Mouse (Mus musculus): Measurements from ENCODE around the gene Gm21773. TPM values are rescaled to one million over a fixed set of nuclear protein-coding genes. Genes with fewer than 3 reads are reported as not detected.
"Not testable (repeated sequence)": the region's sequence is repeated elsewhere in the genome, so short reads cannot be mapped to it uniquely, and the experiment has no call there.

Gm21773 gene
- polyA plus RNA-seq (2017; shearing (Covaris generic)): not detected

DNA sequence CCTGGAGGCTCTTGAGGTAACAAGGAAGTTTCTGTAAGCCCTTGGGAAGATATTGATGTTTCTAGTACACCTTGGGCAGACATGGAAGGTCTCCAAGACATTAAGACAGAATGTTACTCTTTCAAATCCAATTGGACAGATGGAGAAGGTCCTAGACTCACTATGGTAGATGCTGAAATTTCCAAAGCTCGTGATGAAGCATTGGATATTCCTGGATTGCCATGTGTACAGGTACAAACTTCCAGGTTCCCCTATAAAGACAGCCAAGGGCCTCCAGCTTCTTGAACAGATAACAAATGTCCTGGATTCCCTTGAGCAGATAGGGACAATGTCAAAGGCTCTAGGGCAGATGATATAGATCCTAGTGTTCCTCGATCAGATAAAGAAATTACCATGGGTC lies at the start of gene Gm21773:
Gene Gm21773 (minus strand): TSS at position 101 of the 400 bp plus-strand sequence.
- ATAC-seq: not testable (repeated sequence)

Measured in inflammation-experienced regulatory T-cells, adult 6 months (primary cell).